Mouse (Mus musculus) hindbrain, embryonic 15.5 days (tissue): ENCODE measurements around the gene Mgat4b. TPM values are rescaled to one million over a fixed set of nuclear protein-coding genes. Genes with fewer than 3 reads are reported as not detected.

ENCODE experiments used
- ATAC-seq: fragments of 200-750 bp; cut with Nextera tagmentation; 2 replicates; pipeline ENCODE4 v1.8.0; 2017; ENCODE audit warnings: low read depth, moderate number of reproducible peaks, moderate TSS enrichment; ENCODE audit not compliant: low FRiP score
- H3K27ac ChIP-seq: fragments of 300-500 bp; sonication (generic); replicated peaks from 2 replicates; pipeline ENCODE4 v1.5.1; 2015; ENCODE audit warnings: mild to moderate bottlenecking, inconsistent platforms
- H3K27me3 ChIP-seq: fragments of 300-500 bp; sonication (generic); 2 replicates; pipeline ENCODE4 v1.6.1; 2015; ENCODE audit warnings: control low read depth, inconsistent platforms
- H3K36me3 ChIP-seq: fragments of 300-500 bp; sonication (generic); 2 replicates; pipeline ENCODE4 v1.6.1; 2015; ENCODE audit warnings: control low read depth, inconsistent platforms
- H3K4me1 ChIP-seq: fragments of 300-500 bp; sonication (generic); replicated peaks from 2 replicates; pipeline ENCODE4 v1.6.1; 2015; ENCODE audit warnings: control low read depth, inconsistent platforms
- H3K4me2 ChIP-seq: fragments of 300-500 bp; sonication (generic); 2 replicates; pipeline ENCODE4 v1.6.1; 2015; ENCODE audit warnings: moderate library complexity, mild to moderate bottlenecking, inconsistent platforms
- H3K4me3 ChIP-seq: fragments of 300-500 bp; sonication (generic); 2 replicates; pipeline ENCODE4 v1.5.1; 2015; ENCODE audit warnings: mild to moderate bottlenecking, inconsistent platforms
- H3K9ac ChIP-seq: fragments of 300-500 bp; sonication (generic); 2 replicates; pipeline ENCODE4 v1.6.1; 2015; ENCODE audit warnings: inconsistent platforms
- H3K9me3 ChIP-seq: fragments of 300-500 bp; sonication (generic); 2 replicates; pipeline ENCODE4 v1.6.1; 2016; ENCODE audit warnings: control low read depth, inconsistent platforms
- WGBS: fragments of 180-500 bp; shearing (Covaris S2); methylation state at CpG from one replicate; pipeline ENCODE4 v1.1.7; 2015; 5-methylcytosine and 5-hydroxymethylcytosine counted together
- polyA plus RNA-seq: library from polyadenylated mRNA; unstranded; fragments of >200 nt; fragmentation: Nextera tagmentation; extraction: Ambion mirVana; gene quantifications from 2 replicates; pipeline ENCODE4 v1.2.1, GENCODE M21; 2015

Mgat4b gene
- polyA plus RNA-seq, 1 experiment from 2014 or later: 69.2 TPM

GRCm38 (mm10) chr11:50229252-50229910, 18.7 kb downstream of the Mgat4b start:
- WGBS: 46% methylated on average over 7 of the region's 7 CpGs
- H3K9ac ChIP-seq: no peak overlapping the region
- ATAC-seq: no peak

DNA sequence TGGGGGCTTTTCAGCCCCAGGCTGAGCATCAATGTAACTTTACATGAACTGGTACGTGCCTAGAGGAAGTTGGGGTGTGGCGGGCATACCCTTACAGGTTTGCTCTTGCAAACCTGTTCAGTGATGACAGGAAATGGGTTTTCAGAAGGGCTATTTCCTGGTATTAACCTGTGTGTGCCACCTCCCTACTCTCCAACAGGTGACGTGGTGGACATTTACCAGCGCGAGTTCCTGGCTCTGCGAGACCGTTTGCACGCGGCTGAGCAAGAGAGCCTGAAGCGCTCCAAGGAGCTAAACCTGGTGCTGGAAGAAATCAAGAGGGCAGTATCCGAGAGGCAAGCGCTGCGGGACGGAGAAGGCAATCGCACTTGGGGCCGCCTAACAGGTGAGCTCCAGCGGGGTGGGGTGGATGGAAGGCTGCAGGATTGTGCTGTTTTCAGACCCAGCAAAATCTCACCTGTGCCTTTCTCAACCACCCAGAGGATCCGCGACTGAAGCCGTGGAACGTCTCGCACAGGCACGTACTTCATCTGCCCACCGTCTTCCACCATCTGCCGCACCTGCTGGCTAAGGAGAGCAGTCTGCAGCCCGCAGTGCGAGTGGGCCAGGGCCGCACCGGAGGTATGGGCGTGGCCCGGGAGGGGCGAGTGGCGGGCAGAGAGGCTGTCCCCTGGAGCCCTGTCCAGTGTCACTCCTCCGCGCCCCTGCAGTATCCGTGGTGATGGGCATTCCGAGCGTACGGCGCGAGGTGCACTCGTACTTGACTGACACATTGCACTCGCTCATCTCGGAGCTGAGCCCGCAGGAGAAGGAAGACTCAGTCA, 20.0 kb downstream of the Mgat4b start:
- 30% methylated on average over 45 of the region's 45 CpGs for WGBS
- Histone ChIP-seq H3K36me3 (peaks cover 43% of the 10 kb centered on the region), H3K27ac (no peak overlapping the region), H3K4me2 (peak overlapping the region; percentile 46), H3K9me3 (no peaks in the 10 kb centered on the region), H3K4me1 (peaks cover 44% of the 10 kb centered on the region), H3K27me3 (no peaks in the 10 kb centered on the region), H3K9ac (no peak overlapping the region), H3K4me3 (0 out of 2 replicates have a peak overlapping the region, but pooled peaks have one; percentile 5)
- ATAC-seq: no peak

More at GRCm38 (mm10) chr11:50229252-50229910, 18.7 kb downstream of the Mgat4b start:
- Histone ChIP-seq H3K9me3 (no peaks in the 10 kb centered on the region), H3K36me3 (peaks cover 33% of the 10 kb centered on the region), H3K4me2 (no peak overlapping the region), H3K4me1 (peaks cover 44% of the 10 kb centered on the region), H3K27ac (no peak overlapping the region; the same call in 1 of the 2 replicates), H3K27me3 (no peaks in the 10 kb centered on the region), H3K4me3 (no peak overlapping the region)

DNA sequence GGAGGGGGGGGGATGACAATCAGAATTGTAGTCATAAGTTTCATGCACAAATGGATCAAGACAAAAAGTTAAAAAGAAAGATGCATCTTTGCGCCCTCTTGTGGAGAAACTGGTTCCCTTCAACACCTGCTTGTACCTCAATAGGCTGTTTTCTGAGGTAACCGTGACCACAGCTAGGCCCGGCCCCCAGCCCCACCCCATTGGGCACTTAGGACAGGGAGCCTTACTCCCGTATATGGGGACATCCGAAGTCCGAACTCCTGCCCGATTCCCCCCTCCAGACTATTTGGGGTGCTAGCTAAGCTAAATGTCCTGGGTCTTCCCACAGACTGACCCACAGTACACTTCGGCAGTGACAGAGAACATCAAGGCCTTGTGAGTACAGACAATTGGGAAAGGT, 20.7 kb downstream of the Mgat4b start:
- Histone ChIP-seq H3K36me3 (peaks cover 43% of the 10 kb centered on the region), H3K4me2 (peak overlapping the region; percentile 46), H3K27ac (no peak overlapping the region), H3K4me3 (no peak overlapping the region), H3K4me1 (peaks cover 44% of the 10 kb centered on the region), H3K27me3 (no peaks in the 10 kb centered on the region), H3K9ac (no peak overlapping the region), H3K9me3 (no peaks in the 10 kb centered on the region)
- no peak for ATAC-seq
- WGBS: 20% methylated on average over 8 of the region's 8 CpGs

GRCm38 (mm10) chr11:50233022-50233421, 22.3 kb downstream of the Mgat4b start:
- no peaks in the 10 kb centered on the region for H3K27me3 ChIP-seq
- H3K4me3 ChIP-seq: no peak overlapping the region
- no peak overlapping the region for H3K4me2 ChIP-seq
- 93% methylated on average over 13 of the region's 13 CpGs for WGBS
- H3K4me1 ChIP-seq: peaks cover 39% of the 10 kb centered on the region
- H3K36me3 ChIP-seq: peaks cover 40% of the 10 kb centered on the region
- no peak for ATAC-seq
- no peaks in the 10 kb centered on the region for H3K9me3 ChIP-seq
- no peak overlapping the region for H3K9ac ChIP-seq
- no peak overlapping the region for H3K27ac ChIP-seq

GRCm38 (mm10) chr11:50233993-50234392, 23.3 kb downstream of the Mgat4b start:
- no peak overlapping the region for H3K4me3 ChIP-seq
- no peaks in the 10 kb centered on the region for H3K9me3 ChIP-seq
- H3K9ac ChIP-seq: no peak overlapping the region
- H3K36me3 ChIP-seq: peaks cover 40% of the 10 kb centered on the region
- H3K4me2 ChIP-seq: no peak overlapping the region
- WGBS: 86% methylated on average over 11 of the region's 11 CpGs
- H3K27ac ChIP-seq: no peak overlapping the region
- no peak for ATAC-seq
- H3K27me3 ChIP-seq: no peaks in the 10 kb centered on the region
- H3K4me1 ChIP-seq: peaks cover 33% of the 10 kb centered on the region

DNA sequence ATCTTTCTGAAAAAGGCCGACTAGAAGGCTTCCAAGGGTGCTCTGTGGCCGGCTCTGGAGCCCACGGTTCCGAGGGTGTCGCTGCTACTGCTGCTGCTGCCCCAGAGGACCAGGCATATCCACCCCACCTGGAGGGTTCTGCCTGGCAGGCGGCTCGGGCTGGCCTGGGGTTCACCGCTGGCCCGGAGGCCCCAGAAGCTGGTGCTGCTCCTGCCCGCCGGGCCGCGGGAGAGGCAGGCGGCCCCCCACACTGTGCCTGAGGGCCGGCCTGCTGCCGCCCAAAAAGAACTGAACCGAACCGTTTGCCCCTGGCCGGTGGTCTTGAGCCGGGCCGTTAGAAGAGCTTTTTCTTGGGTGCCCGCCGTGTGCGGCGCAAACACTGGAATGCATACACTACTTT, 23.9 kb downstream of the Mgat4b start:
- Histone ChIP-seq H3K27ac (no peak overlapping the region), H3K36me3 (peaks cover 40% of the 10 kb centered on the region), H3K4me1 (peaks cover 27% of the 10 kb centered on the region), H3K4me2 (no peak overlapping the region), H3K9me3 (no peaks in the 10 kb centered on the region), H3K9ac (no peak overlapping the region), H3K4me3 (no peak overlapping the region), H3K27me3 (no peaks in the 10 kb centered on the region)
- no peak for ATAC-seq
- WGBS: 95% methylated on average over 25 of the region's 25 CpGs

DNA sequence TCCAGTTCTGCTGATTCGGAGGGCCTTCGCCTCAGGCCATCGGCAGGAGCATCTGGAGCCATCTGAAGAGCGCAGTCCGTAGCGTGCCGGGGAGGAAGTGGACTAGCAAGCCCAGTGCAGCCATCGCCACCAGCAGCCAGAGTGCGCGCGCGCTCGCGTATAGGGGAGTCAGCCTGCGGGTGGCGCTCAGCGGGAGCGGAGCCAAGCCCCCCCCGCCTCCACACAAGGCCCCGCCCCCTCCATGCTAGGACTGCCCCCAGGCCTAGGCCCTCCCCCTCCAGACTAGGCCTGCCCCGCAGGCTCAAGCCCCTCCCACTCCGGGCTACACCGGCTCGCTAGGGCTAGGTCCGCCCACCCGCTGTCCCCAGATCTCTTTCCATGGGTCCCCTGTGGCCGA, 25.8 kb downstream of the Mgat4b start:
- H3K36me3 ChIP-seq: peaks cover 38% of the 10 kb centered on the region
- no peaks in the 10 kb centered on the region for H3K9me3 ChIP-seq
- H3K27me3 ChIP-seq: no peaks in the 10 kb centered on the region
- WGBS: under 1% methylated on average over 26 of the region's 27 CpGs
- peak overlapping the region; percentile 48 for H3K9ac ChIP-seq
- peaks cover 19% of the 10 kb centered on the region for H3K4me1 ChIP-seq
- peak overlapping the region; percentile 32; the same call in 1 of the 2 replicates for H3K27ac ChIP-seq
- peak overlapping the region; percentile 96 for H3K4me2 ChIP-seq
- peak overlapping the region; percentile 61 for H3K4me3 ChIP-seq
- ATAC-seq: peak; percentile 89

GRCm38 (mm10) chr11:50236937-50237835, 26.5 kb downstream of the Mgat4b start:
- WGBS: 2% methylated on average over 66 of the region's 66 CpGs
- peak overlapping the region; percentile 96 for H3K4me2 ChIP-seq
- no peaks in the 10 kb centered on the region for H3K9me3 ChIP-seq
- ATAC-seq: peak; percentile 45
- H3K4me3 ChIP-seq: peak overlapping the region; percentile 61
- H3K27me3 ChIP-seq: no peaks in the 10 kb centered on the region
- H3K9ac ChIP-seq: peak overlapping the region; percentile 48
- H3K27ac ChIP-seq: no peak overlapping the region
- peaks cover 19% of the 10 kb centered on the region for H3K4me1 ChIP-seq
- peaks cover 32% of the 10 kb centered on the region for H3K36me3 ChIP-seq

- no peak within 1 kb of the TSS for H3K27ac ChIP-seq
- peaks cover 20% of the 10 kb centered on the region for H3K36me3 ChIP-seq
- H3K9ac ChIP-seq: no peak within 1 kb of the TSS
- ATAC-seq: no peak
- H3K9me3 ChIP-seq: no peaks in the 10 kb centered on the region
- peak within 1 kb of the TSS; percentile 96 for H3K4me2 ChIP-seq
- peaks cover 19% of the 10 kb centered on the region for H3K4me1 ChIP-seq
- no peaks in the 10 kb centered on the region for H3K27me3 ChIP-seq
- WGBS: 56% methylated on average over 10 of the region's 10 CpGs
- H3K4me3 ChIP-seq: peak within 1 kb of the TSS; percentile 61
These were observed 27.6 kb downstream of the Mgat4b start, which contains the start of gene Ltc4s for GRCm38 (mm10) chr11:50238324-50238723. Ltc4s (minus strand) TSS chr11:50238616.

- Histone ChIP-seq H3K4me2 (no peak overlapping the region), H3K27me3 (no peaks in the 10 kb centered on the region), H3K4me1 (peaks cover 19% of the 10 kb centered on the region), H3K4me3 (no peak overlapping the region), H3K9ac (no peak overlapping the region), H3K27ac (no peak overlapping the region), H3K36me3 (peaks cover 13% of the 10 kb centered on the region), H3K9me3 (no peaks in the 10 kb centered on the region)
- 89% methylated on average over 9 of the region's 9 CpGs for WGBS
- ATAC-seq: no peak
These were observed 28.4 kb downstream of the Mgat4b start for GRCm38 (mm10) chr11:50238821-50239791.
